Mouse (Mus musculus) G1E (cell line): Measurements from ENCODE around the gene Ppp1r35.

ENCODE experiments used
- CTCF ChIP-seq: IDR thresholded peaks from 2 replicates; pipeline ENCODE4 v1.5.1; 2012; ENCODE audit warnings: low read depth, low read length, inconsistent platforms, mixed read lengths
- GATA1 ChIP-seq: IDR thresholded peaks from 2 replicates; pipeline ENCODE4 v1.6.1; 2012; ENCODE audit warnings: borderline replicate concordance, low read length, inconsistent platforms, mixed read lengths
- POLR2AphosphoS5 ChIP-seq: IDR thresholded peaks from 2 replicates; pipeline ENCODE4 v1.6.1; 2012; ENCODE audit warnings: low read depth, low read length, inconsistent platforms; ENCODE audit not compliant: insufficient replicate concordance
- TAL1 ChIP-seq: conservative IDR thresholded peaks from 2 replicates; pipeline ENCODE4 v1.6.1; 2012; ENCODE audit warnings: low read depth, low read length, inconsistent platforms, mixed read lengths

GRCm38 (mm10) chr5:137733638-137734288 lies 44.9 kb upstream of the Ppp1r35 start:
- TF ChIP-seq CTCF: no peak
- no peak for TF ChIP-seq TAL1
- no peak for TF ChIP-seq POLR2AphosphoS5
- TF ChIP-seq GATA1: no peak
